Comparison of ENCODE assay signal across 29 mouse cellular contexts in the genomic region with DNA sequence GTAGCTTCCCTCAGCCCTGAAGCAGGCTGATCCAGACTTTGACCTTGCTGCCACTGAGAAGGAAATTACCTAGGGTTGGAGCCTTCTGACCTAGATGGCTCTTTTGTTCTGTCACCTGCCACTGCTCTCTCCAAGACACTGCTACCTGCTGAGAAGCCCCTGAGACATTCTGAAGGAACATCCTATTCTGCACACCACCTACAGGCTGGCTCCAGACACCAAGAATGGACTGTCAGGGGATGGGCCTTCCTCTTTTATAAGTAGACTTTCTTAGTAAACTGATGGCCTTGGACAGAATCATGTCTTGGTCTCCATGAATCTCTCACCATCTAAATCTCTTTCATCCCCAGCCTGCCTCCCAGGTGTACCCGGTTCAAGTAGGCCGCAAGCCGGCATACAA. TPM values are rescaled to one million over a fixed set of nuclear protein-coding genes. Genes with fewer than 3 reads are reported as not detected.
"Had no signal": no experiment of that assay in that cellular context is flagged by ENCODE, and none has a peak within 500 bp of the region (broad histone marks: within the 10 kb centered on the region; RNA-seq: fewer than 3 reads in every experiment).

No protein-coding gene starts in this region.

RNA-seq across cellular contexts. Expression of gene Cyp2c50, which starts 35.7 kb away (rescaled TPM):
- polyA plus RNA-seq: limb, embryonic 10.5 days; limb, embryonic 11.5 days; limb, embryonic 12.5 days; limb, embryonic 13.5 days; limb, embryonic 14.5 days; limb, embryonic 15.5 days; liver, embryonic 11.5 days; liver, embryonic 12.5 days; liver, embryonic 13.5 days; liver, embryonic 14.5 days; liver, embryonic 15.5 days; liver, embryonic 16.5 days; lung, embryonic 14.5 days; lung, embryonic 15.5 days; lung, embryonic 16.5 days; lung, postnatal 0 days; macrophage; midbrain, embryonic 10.5 days; midbrain, embryonic 11.5 days; midbrain, embryonic 12.5 days; midbrain, embryonic 13.5 days; midbrain, embryonic 14.5 days; midbrain, embryonic 15.5 days; midbrain, embryonic 16.5 days; midbrain, postnatal 0 days; myocyte; neural tube, embryonic 11.5 days; neural tube, embryonic 12.5 days had no signal

RNA-seq across cellular contexts. Expression of gene Cyp2c54, which starts 51.5 kb away (rescaled TPM):
- polyA plus RNA-seq: limb, embryonic 10.5 days; limb, embryonic 11.5 days; limb, embryonic 12.5 days; limb, embryonic 13.5 days; limb, embryonic 14.5 days; limb, embryonic 15.5 days; liver, embryonic 11.5 days; liver, embryonic 12.5 days; liver, embryonic 13.5 days; liver, embryonic 14.5 days; liver, embryonic 15.5 days; liver, embryonic 16.5 days; lung, adult 2 months; lung, embryonic 14.5 days; lung, embryonic 15.5 days; lung, embryonic 16.5 days; lung, postnatal 0 days; macrophage; midbrain, embryonic 10.5 days; midbrain, embryonic 11.5 days; midbrain, embryonic 12.5 days; midbrain, embryonic 13.5 days; midbrain, embryonic 14.5 days; midbrain, embryonic 15.5 days; midbrain, embryonic 16.5 days; midbrain, postnatal 0 days; myocyte; neural tube, embryonic 11.5 days; neural tube, embryonic 12.5 days had no signal
